Mouse (Mus musculus): ENCODE data around the gene C130032M10Rik. TPM values are rescaled to one million over a fixed set of nuclear protein-coding genes. Genes with fewer than 3 reads are reported as not detected.

C130032M10Rik gene
- polyA plus RNA-seq, 1 experiment from 2014 or later, result 5.5 TPM

DNA sequence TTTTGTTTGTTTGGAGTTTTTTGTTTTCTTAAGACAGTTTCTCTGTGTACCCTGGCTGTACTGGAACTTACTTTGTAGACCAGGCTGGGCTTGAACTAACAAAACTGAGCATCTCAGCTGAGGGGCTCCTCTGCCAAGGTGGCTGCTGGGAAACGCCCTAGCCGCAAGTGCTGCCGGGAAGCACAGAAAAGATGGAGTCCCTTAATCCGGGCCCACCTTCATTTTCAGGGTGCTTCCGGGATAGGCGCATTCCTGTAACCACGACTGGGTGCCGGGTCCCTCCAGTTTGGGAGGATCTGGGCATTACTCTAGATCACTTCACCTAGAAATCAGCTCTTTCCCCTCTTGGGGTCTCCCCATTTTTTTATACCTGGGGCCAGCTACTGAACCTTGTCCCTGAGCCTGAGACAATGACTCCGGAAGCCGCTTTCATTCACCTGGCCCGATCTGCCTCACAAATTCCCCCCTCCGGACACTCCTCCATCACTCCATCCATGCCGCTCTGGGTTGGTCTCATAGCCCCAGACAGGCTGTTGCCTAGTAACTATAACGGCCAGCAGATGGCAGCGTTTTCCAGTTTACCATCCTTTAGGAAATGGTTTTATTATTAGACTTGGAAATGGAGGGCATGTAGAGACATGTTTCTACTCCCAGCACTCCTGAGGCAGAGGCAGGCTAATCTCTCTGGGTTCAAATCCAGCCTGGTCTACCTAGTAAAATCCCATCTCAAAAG is 15.5 kb upstream of the C130032M10Rik start:
- Histone ChIP-seq H3K36me3 (no peaks in the 10 kb centered on the region), H3K4me2 (no peak overlapping the region), H3K9me3 (no peaks in the 10 kb centered on the region), H3K27me3 (no peaks in the 10 kb centered on the region), H3K4me1 (peaks cover 8% of the 10 kb centered on the region; the same call in 1 of the 2 replicates), H3K4me3 (no peak overlapping the region), H3K9ac (no peak overlapping the region), H3K27ac (no peak overlapping the region)
- ATAC-seq (ENCODE audit: insufficient number of reproducible peaks, low FRiP score, low TSS enrichment, low read depth), result no peak
- WGBS, result 21% methylated on average over 15 of the region's 15 CpGs

DNA sequence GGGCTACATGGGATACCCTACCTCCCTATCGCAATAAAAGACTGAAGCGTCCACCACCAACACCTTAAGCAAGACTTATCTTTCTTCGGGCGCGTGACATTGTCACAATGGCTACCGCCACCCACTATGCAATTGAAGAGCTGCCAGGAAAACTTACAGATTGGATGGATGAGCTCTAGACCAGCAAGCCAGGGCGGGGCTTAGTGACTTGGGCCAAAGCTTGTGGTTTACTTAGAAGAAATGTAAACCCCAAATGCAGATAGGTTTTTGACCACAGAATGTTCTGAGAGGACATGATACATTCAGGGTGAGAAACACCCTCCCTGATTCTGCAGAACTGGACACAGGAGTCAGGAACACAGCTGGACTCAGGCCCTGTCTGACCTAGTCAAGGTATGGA is 14.4 kb upstream of the C130032M10Rik start:
- H3K4me2 ChIP-seq, result no peak overlapping the region
- no peak overlapping the region for H3K9ac ChIP-seq
- no peak overlapping the region for H3K27ac ChIP-seq
- no peaks in the 10 kb centered on the region for H3K27me3 ChIP-seq
- WGBS, result 94% methylated on average over 7 of the region's 7 CpGs
- no peaks in the 10 kb centered on the region for H3K36me3 ChIP-seq
- peaks cover 8% of the 10 kb centered on the region; the same call in 1 of the 2 replicates for H3K4me1 ChIP-seq
- ATAC-seq (ENCODE audit: insufficient number of reproducible peaks, low FRiP score, low TSS enrichment, low read depth), result no peak
- no peaks in the 10 kb centered on the region for H3K9me3 ChIP-seq
- no peak overlapping the region for H3K4me3 ChIP-seq

DNA sequence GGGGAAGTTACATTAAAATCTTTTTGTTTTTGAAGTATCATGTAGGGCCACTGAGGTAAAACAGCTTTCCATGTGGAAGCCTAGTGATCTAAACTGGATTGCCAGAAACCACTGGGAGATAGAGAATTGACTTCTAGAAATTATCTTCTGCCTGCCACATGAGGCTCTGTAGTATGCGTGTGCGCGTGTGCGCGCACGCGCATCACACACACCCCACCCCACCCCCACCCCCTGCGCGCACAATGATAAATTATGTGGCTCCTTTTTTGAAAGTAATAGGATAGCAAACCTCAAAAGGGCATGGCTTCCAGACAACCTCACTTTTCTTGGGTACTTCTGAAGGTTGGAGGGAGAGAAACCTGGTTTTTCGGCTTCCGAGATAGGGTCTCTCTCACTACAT is 13.6 kb upstream of the C130032M10Rik start:
- Histone ChIP-seq H3K4me1 (peaks cover 8% of the 10 kb centered on the region; the same call in 1 of the 2 replicates), H3K27me3 (no peaks in the 10 kb centered on the region), H3K9me3 (no peaks in the 10 kb centered on the region), H3K36me3 (no peaks in the 10 kb centered on the region), H3K4me3 (no peak overlapping the region), H3K27ac (no peak overlapping the region), H3K4me2 (no peak overlapping the region), H3K9ac (no peak overlapping the region)
- no peak for ATAC-seq (ENCODE audit: insufficient number of reproducible peaks, low FRiP score, low TSS enrichment, low read depth)
- 95% methylated on average over 11 of the region's 11 CpGs for WGBS

DNA sequence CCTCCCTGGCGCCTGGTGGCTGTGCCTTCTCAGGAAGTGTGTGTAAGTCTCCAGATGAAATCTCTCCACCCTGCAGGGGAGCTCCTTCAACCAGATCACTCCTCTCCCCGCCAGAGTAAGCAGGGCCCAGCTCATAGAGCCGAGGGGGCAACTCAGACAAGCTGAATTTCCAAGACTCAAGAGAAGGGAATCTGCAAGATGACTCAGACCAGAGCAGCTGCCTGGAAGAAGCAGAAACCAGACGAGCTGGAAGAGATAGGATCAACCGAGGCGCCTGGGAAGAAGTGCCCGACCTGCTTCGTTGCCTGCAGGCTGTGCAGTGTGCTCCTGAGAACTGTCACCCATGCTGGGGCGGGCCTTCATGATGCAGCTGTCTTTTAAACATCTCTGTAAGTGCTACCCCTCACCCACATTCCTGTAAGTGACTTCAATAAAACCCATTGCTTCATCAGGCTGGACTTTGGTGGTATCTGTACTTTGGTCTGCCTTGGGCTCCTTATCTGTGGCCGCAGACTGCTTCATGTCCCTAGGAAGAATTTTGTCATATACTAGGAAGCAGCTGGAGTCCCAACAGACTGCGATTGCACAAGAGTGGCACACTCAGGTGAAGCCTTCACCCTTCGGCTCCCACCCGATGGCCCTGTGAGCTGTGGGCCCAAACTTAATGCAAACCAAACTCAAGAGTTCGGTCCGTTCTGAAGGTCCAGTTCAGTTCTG is 12.6 kb upstream of the C130032M10Rik start:
- Histone ChIP-seq H3K36me3 (no peaks in the 10 kb centered on the region), H3K9me3 (no peaks in the 10 kb centered on the region), H3K27ac (peak overlapping the region; percentile 47), H3K27me3 (no peaks in the 10 kb centered on the region), H3K4me3 (no peak overlapping the region), H3K9ac (no peak overlapping the region), H3K4me1 (peaks cover 8% of the 10 kb centered on the region; the same call in 1 of the 2 replicates), H3K4me2 (no peak overlapping the region)
- 0 out of 2 replicates have a peak, but pooled peaks have one; percentile 60 for ATAC-seq (ENCODE audit: insufficient number of reproducible peaks, low FRiP score, low TSS enrichment, low read depth)
- 55% methylated on average over 15 of the region's 15 CpGs for WGBS

DNA sequence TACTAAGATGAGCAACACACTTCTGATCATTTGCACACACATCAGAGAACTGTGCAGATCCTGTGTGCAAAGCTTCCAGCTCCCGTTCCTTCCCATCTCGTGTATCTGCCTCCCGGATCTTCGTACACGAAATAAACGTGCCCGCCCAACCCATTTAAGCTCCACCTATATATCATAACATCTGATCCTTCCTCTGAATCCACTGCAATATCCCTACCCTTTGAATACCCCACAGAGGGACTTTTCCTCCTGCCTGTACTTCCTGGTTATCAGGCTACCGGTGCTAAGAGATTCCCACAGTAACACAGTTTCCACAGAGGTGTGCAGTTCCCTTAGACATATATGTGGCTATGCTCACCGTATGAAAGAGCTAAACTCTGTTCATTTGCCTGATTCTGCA is 10.7 kb upstream of the C130032M10Rik start, which contains the start of gene Ccr4:
Gene Ccr4, minus strand, starts transcription at position 101 of the 400 bp plus-strand sequence.
- Histone ChIP-seq H3K27me3 (no peaks in the 10 kb centered on the region), H3K9me3 (no peaks in the 10 kb centered on the region), H3K36me3 (no peaks in the 10 kb centered on the region), H3K4me2 (no peak within 1 kb of the TSS), H3K4me1 (peaks cover 2% of the 10 kb centered on the region; the same call in 1 of the 2 replicates), H3K4me3 (no peak within 1 kb of the TSS), H3K27ac (no peak within 1 kb of the TSS), H3K9ac (no peak within 1 kb of the TSS)
- no peak for ATAC-seq (ENCODE audit: insufficient number of reproducible peaks, low FRiP score, low TSS enrichment, low read depth)
- WGBS, result 81% methylated on average over 9 of the region's 9 CpGs

DNA sequence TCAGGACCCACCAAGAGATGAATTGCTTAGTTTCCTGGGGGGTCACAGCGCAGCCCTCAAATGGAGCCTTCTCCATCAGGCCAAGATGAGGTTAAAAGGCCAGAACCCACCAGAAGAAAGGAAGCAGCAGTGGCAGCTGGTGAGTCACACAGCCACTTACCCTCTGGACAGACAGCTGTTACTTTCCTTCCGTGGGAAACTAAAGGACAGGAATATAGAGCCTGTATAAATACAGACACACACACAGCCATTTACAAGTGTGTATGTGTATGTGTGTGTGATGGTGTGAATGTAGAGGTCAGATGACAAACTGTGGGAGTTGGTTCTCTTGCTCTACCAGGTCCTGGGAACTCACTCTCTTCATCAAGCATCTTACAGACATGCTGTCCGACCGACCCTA is 8.9 kb upstream of the C130032M10Rik start:
- no peak for ATAC-seq (ENCODE audit: insufficient number of reproducible peaks, low FRiP score, low TSS enrichment, low read depth)
- no peaks in the 10 kb centered on the region for H3K9me3 ChIP-seq
- 80% methylated on average over 4 of the region's 4 CpGs for WGBS
- no peak overlapping the region for H3K4me2 ChIP-seq
- H3K27ac ChIP-seq, result no peak overlapping the region
- no peaks in the 10 kb centered on the region for H3K36me3 ChIP-seq
- no peak overlapping the region for H3K9ac ChIP-seq
- no peaks in the 10 kb centered on the region for H3K4me1 ChIP-seq
- H3K27me3 ChIP-seq, result no peaks in the 10 kb centered on the region
- H3K4me3 ChIP-seq, result no peak overlapping the region

DNA sequence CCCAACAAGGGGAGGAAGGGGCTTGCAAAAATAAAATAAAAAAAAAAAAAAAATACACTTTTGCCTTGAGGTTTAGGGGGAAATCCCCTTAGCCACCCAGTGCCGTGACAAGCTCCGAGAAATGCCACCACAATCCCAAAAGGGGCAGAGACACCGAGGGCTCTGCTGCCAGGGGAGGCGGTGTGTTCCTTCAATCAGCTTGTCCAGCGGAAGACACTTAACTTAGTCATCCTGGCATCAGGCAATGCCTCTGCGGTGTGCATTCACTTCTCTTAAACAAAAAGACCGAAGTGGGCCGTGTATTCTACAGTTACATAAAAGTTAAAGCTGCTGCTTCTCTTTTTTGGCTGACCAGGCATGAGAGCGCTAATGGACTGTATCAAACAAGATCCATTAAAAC is 8.1 kb upstream of the C130032M10Rik start:
- Histone ChIP-seq H3K36me3 (no peaks in the 10 kb centered on the region), H3K9ac (no peak overlapping the region), H3K4me2 (no peak overlapping the region), H3K4me1 (no peaks in the 10 kb centered on the region), H3K4me3 (no peak overlapping the region), H3K27me3 (no peaks in the 10 kb centered on the region), H3K27ac (no peak overlapping the region), H3K9me3 (no peaks in the 10 kb centered on the region)
- no peak for ATAC-seq (ENCODE audit: insufficient number of reproducible peaks, low FRiP score, low TSS enrichment, low read depth)
- 90% methylated on average over 9 of the region's 9 CpGs for WGBS

DNA sequence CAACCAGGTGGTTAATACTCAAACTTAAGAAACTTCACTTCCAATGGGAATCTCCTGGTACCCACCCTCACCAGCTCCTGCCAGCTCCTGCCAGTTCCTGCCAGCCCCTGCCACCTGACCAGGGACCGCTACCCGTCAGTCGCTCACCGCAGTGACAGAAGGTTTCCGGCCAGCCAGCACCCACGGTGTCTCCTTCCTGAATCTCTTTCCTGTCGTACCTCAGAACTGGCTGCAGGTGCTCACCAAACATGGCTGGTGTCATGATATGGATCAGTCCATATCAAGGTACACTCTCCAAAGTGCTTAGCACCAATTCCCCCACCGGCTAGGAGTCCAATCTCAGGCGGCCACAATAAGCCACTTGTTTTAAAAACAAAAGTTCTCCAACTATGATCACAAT is 5.7 kb upstream of the C130032M10Rik start:
- Histone ChIP-seq H3K4me1 (no peaks in the 10 kb centered on the region), H3K9ac (no peak overlapping the region), H3K9me3 (peaks cover 8% of the 10 kb centered on the region; the same call in 1 of the 2 replicates), H3K4me3 (no peak overlapping the region), H3K36me3 (peaks cover 14% of the 10 kb centered on the region; the same call in 1 of the 2 replicates), H3K27me3 (no peaks in the 10 kb centered on the region), H3K27ac (no peak overlapping the region), H3K4me2 (no peak overlapping the region)
- no peak for ATAC-seq (ENCODE audit: insufficient number of reproducible peaks, low FRiP score, low TSS enrichment, low read depth)
- 91% methylated on average over 9 of the region's 9 CpGs for WGBS

DNA sequence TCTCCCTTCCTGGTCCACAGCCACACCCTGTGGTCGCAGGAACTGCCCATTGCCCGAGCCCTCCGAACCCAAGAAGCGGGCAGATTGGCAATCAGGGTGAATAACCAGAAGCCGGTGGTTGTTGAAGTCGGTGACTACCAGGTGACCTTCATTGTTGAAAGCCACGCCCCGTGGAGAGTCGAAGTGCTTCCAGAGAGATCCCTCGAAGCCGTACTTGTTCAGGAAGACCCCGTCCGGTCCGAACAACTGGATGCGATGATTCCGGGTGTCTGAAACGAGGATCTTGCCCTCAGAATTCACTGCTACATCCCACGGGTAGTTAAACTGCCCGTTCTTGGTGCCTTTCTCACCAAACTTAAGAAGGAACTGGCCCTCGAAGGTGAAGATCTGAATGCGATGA is 2.7 kb upstream of the C130032M10Rik start:
- no peak overlapping the region for H3K27ac ChIP-seq
- H3K9me3 ChIP-seq, result peaks cover 8% of the 10 kb centered on the region; the same call in 1 of the 2 replicates
- H3K9ac ChIP-seq, result no peak overlapping the region
- H3K36me3 ChIP-seq, result peaks cover 14% of the 10 kb centered on the region; the same call in 1 of the 2 replicates
- 95% methylated on average over 21 of the region's 21 CpGs for WGBS
- peaks cover 12% of the 10 kb centered on the region for H3K4me1 ChIP-seq
- no peak overlapping the region for H3K4me2 ChIP-seq
- H3K4me3 ChIP-seq, result no peak overlapping the region
- no peaks in the 10 kb centered on the region for H3K27me3 ChIP-seq
- no peak for ATAC-seq (ENCODE audit: insufficient number of reproducible peaks, low FRiP score, low TSS enrichment, low read depth)

DNA sequence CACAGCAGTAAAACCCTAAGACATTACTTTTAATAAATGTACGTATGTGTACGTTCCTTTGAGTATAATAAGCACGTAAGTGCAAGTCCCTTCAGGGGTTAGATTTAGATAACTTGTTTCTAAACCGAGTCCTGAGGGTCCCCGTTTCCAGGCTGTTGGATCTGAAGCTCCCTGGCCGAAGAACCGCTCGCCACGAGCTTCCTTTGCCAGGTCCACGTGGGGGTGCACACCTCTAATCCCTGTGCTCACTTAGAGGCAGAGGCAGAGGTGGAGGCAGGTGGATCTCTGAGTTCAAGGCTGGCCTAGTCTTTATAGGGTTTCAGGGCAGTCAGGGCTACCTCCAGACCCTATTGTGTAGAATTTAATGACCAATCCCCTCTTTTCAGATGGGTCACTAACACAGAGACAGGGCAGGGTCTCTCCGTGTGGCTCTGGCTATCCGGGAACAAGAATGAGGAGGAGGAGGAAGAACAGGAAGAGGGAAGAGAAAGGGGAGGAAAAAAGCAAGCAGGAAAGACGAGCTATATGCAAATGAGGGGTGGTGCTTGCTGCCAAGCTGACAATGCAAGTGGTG is 2.5 kb downstream of the C130032M10Rik start:
- peaks cover 9% of the 10 kb centered on the region; the same call in 1 of the 2 replicates for H3K36me3 ChIP-seq
- no peak overlapping the region for H3K4me3 ChIP-seq
- 67% methylated on average over 13 of the region's 13 CpGs for WGBS

DNA sequence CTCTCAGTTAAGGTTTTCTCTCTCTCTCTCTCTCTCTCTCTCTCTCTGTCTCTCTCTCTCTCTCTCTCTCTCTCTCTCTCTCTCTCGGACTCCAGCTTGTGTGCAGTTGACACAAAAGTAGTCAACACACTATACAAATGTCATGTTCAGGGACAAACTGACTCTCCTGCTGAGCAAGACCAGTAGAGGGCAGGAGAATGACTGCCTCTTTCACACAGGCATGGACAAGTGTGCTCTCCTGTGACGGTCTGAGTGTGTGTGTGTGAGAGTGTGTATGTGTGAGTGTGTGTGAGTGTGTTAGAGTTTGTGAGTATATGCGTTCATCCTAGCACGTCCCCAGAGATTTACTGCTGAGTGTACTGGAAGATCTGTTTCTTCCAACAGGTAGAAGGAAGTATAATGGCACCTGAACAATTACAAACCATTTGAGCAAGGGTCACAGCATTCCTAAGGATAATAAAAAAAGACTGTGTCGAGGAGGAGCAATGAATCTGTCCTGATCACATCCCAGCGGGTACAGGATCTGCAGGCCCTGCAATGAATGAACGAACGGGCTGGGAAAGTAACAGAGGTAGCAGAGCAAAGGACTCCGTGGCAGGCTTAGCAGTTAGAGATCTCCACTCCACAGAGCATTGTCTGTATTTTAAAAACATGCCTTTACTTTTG is 3.4 kb downstream of the C130032M10Rik start:
- WGBS, result 59% methylated on average over 9 of the region's 9 CpGs
- ATAC-seq (ENCODE audit: insufficient number of reproducible peaks, low FRiP score, low TSS enrichment, low read depth), result no peak
- H3K27me3 ChIP-seq, result no peaks in the 10 kb centered on the region
- H3K9me3 ChIP-seq, result peaks cover under 1% of the 10 kb centered on the region; the same call in 1 of the 2 replicates
- no peaks in the 10 kb centered on the region for H3K36me3 ChIP-seq
- no peak overlapping the region for H3K4me3 ChIP-seq
- H3K4me2 ChIP-seq, result no peak overlapping the region
- no peak overlapping the region for H3K9ac ChIP-seq
- no peak overlapping the region for H3K27ac ChIP-seq
- peaks cover 12% of the 10 kb centered on the region for H3K4me1 ChIP-seq

More for the DNA sequence above, 2.5 kb downstream of the C130032M10Rik start:
- Histone ChIP-seq H3K9me3 (peaks cover 8% of the 10 kb centered on the region; the same call in 1 of the 2 replicates), H3K4me1 (peaks cover 12% of the 10 kb centered on the region), H3K27ac (0 out of 2 replicates have a peak overlapping the region, but pooled peaks have one; percentile 27), H3K4me2 (no peak overlapping the region), H3K9ac (no peak overlapping the region), H3K27me3 (no peaks in the 10 kb centered on the region)
- ATAC-seq (ENCODE audit: insufficient number of reproducible peaks, low FRiP score, low TSS enrichment, low read depth), result no peak

All from limb, embryonic 15.5 days (tissue).